Mouse (Mus musculus) stomach, postnatal 0 days (tissue): ENCODE measurements at regions not wholly inside any gene's neighbourhood (a gene's known extent, or its start where the extent isn't known, plus 50 kb on each side); places are given as distances from the start of the nearest gene placed in this dataset.

Source experiments
- CTCF ChIP-seq: IDR thresholded peaks from 2 replicates; pipeline ENCODE4 v1.5.1; 2016; ENCODE audit warnings: antibody characterized with exemption, low read depth, mild to moderate bottlenecking, moderate library complexity
- EP300 ChIP-seq: optimal IDR thresholded peaks from 2 replicates; pipeline ENCODE3; 2016; ENCODE audit warnings: antibody characterized with exemption

- TF ChIP-seq EP300 (no peak), CTCF (no peak)
These were observed 451.3 kb upstream of the Nr2f1 start for GRCm38 (mm10) chr13:78650824-78651223.
